Mouse (Mus musculus) bone marrow, adult 2 months (tissue): ENCODE data around the gene Atp6v1g2.

Source experiments
- CTCF ChIP-seq: fragments of 200-500 bp; IDR thresholded peaks from 2 replicates; pipeline ENCODE4 v1.5.1; 2011; ENCODE audit warnings: low read length, control low read depth; ENCODE audit not compliant: control insufficient read depth, insufficient read depth
- POLR2A ChIP-seq: fragments of 200-500 bp; IDR thresholded peaks from 2 replicates; pipeline ENCODE4 v1.6.1; 2011; ENCODE audit warnings: low read depth, mild to moderate bottlenecking, control low read depth, low read length, borderline replicate concordance; ENCODE audit not compliant: control insufficient read depth

GRCm38 (mm10) chr17:35198946-35199345 is 34.5 kb upstream of the Atp6v1g2 start:
- TF ChIP-seq POLR2A (no peak), CTCF (no peak)
